Mouse (Mus musculus) liver, adult 2 months (tissue): Measurements from ENCODE around the gene N4bp1.

Experiments used
- CTCF ChIP-seq: fragments of 200-500 bp; IDR thresholded peaks from 2 replicates; pipeline ENCODE4 v1.5.1; 2011; ENCODE audit warnings: low read depth, low read length, control low read depth
- POLR2A ChIP-seq: fragments of 200-500 bp; IDR thresholded peaks from 2 replicates; pipeline ENCODE4 v1.6.1; 2011; ENCODE audit warnings: low read length, control low read depth; ENCODE audit not compliant: insufficient read depth; ENCODE audit errors: extremely low read depth

DNA sequence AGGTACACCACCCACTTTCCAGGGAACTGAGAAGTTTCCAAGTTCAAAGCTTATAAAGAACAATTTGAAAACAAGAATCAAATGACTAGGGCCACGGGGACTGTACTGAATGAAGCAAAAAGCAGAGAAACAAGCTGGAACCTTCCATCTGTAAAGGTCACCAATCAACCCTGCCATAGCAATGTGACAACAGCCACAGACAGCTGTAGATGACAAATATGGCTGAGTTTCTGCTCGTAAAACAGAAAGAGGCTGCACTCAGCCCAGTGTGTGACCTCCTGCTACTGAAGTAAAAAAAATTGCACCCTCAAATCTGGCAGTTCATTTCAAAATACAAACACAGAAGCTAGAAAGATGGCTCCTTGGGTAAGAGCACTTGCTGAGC lies 31.1 kb downstream of the N4bp1 start:
- TF ChIP-seq POLR2A: no peak
- TF ChIP-seq CTCF: no peak
